Mouse (Mus musculus) hindbrain, embryonic 14.5 days (tissue): ENCODE measurements at regions not wholly inside any gene's neighbourhood (a gene's known extent, or its start where the extent isn't known, plus 50 kb on each side); places are given as distances from the start of the nearest gene placed in this dataset.

Source experiments
- ATAC-seq: fragments of 200-750 bp; cut with Nextera tagmentation; 2 replicates; pipeline ENCODE4 v1.8.0; 2017; ENCODE audit warnings: moderate number of reproducible peaks, mild to moderate bottlenecking, moderate TSS enrichment, moderate library complexity; ENCODE audit not compliant: low FRiP score
- DNase-seq: peaks from one replicate; pipeline ENCODE4 v3.0.0-alpha.2; 2015; ENCODE audit warnings: low spot score
- H3K27ac ChIP-seq: fragments of 300-500 bp; sonication (generic); 2 replicates; pipeline ENCODE4 v1.5.1; 2014; ENCODE audit warnings: mild to moderate bottlenecking, moderate library complexity
- H3K27me3 ChIP-seq: fragments of 300-500 bp; sonication (generic); 2 replicates; pipeline ENCODE4 v1.6.1; 2014; ENCODE audit warnings: mild to moderate bottlenecking, low read length, mixed read lengths; ENCODE audit not compliant: control insufficient read depth, insufficient read depth
- H3K36me3 ChIP-seq: fragments of 300-500 bp; sonication (generic); replicated peaks from 2 replicates; pipeline ENCODE4 v1.6.1; 2014; ENCODE audit not compliant: control insufficient read depth, insufficient read depth
- H3K4me1 ChIP-seq: fragments of 300-500 bp; sonication (generic); replicated peaks from 2 replicates; pipeline ENCODE4 v1.6.1; 2014; ENCODE audit warnings: antibody characterized with exemption, low read length, mixed read lengths; ENCODE audit not compliant: control insufficient read depth, insufficient read depth
- H3K4me2 ChIP-seq: fragments of 300-500 bp; sonication (generic); replicated peaks from 2 replicates; pipeline ENCODE4 v1.6.1; 2014; ENCODE audit warnings: mild to moderate bottlenecking, moderate library complexity
- H3K4me3 ChIP-seq: fragments of 300-500 bp; sonication (generic); replicated peaks from 2 replicates; pipeline ENCODE4 v1.5.1; 2014; ENCODE audit warnings: mild to moderate bottlenecking, low read length
- H3K9ac ChIP-seq: fragments of 300-500 bp; sonication (generic); 2 replicates; pipeline ENCODE4 v1.6.1; 2014
- H3K9me3 ChIP-seq: fragments of 300-500 bp; sonication (generic); 2 replicates; pipeline ENCODE4 v1.6.1; 2016; ENCODE audit warnings: low read length; ENCODE audit not compliant: control insufficient read depth
- WGBS: fragments of 180-500 bp; shearing (Covaris S2); extraction: QIAGEN DNeasy Blood & Tissue Kit; methylation state at CpG from one replicate; pipeline ENCODE4 v1.1.7; 2014; 5-methylcytosine and 5-hydroxymethylcytosine counted together

DNA sequence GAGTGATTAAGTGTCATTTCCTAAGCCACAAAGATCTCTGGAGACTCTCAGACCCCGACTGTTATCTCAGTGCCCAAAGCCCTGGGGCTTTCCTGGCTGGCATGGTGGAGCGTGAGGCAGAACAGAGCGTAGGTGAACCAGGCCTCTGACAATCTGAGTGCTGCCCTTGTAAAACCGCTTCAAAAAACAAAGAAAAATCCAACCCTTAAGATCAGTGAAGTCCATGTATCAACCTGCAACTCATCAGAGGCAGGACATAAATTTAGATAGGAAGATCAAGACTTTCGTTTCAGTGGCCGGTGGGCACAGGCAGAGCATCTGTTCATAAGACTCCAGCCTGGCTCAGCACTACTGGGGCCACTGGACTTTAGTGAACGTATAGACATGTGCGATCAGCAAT, 61.1 kb upstream of the Mpped2 start:
- Histone ChIP-seq H3K9ac (no peak overlapping the region), H3K27ac (no peak overlapping the region), H3K9me3 (no peaks in the 10 kb centered on the region), H3K4me1 (no peaks in the 10 kb centered on the region), H3K36me3 (no peaks in the 10 kb centered on the region), H3K27me3 (no peaks in the 10 kb centered on the region), H3K4me3 (no peak overlapping the region), H3K4me2 (no peak overlapping the region)
- no peak for DNase-seq
- no peak for ATAC-seq
- 84% methylated on average over 8 of the region's 8 CpGs for WGBS
